Mouse (Mus musculus) ES-Bruce4 (cell line): ENCODE measurements around the gene Pcsk7. TPM values are rescaled to one million over a fixed set of nuclear protein-coding genes. Genes with fewer than 3 reads are reported as not detected.

Experiments
- H3K27ac ChIP-seq: 2 replicates; pipeline ENCODE4 v1.5.1; 2012; ENCODE audit warnings: low read length, inconsistent platforms; ENCODE audit not compliant: insufficient read depth
- H3K27me3 ChIP-seq: 2 replicates; pipeline ENCODE4 v1.6.1; 2012; ENCODE audit warnings: mild to moderate bottlenecking, low read length, inconsistent platforms; ENCODE audit not compliant: control insufficient read depth, poor library complexity, insufficient read depth, severe bottlenecking
- H3K36me3 ChIP-seq: 2 replicates; pipeline ENCODE4 v1.6.1; 2012; ENCODE audit warnings: inconsistent platforms, mild to moderate bottlenecking, low read length, moderate library complexity; ENCODE audit not compliant: control insufficient read depth, poor library complexity, insufficient read depth, severe bottlenecking
- H3K4me1 ChIP-seq: one replicate; pipeline ENCODE4 v1.8.1; 2011; ENCODE audit warnings: low read length; ENCODE audit not compliant: control insufficient read depth, insufficient read depth
- H3K4me3 ChIP-seq: 2 replicates; pipeline ENCODE4 v1.5.1; 2011; ENCODE audit warnings: low read depth, mild to moderate bottlenecking, low read length
- H3K9ac ChIP-seq: 2 replicates; pipeline ENCODE4 v1.6.1; 2012; ENCODE audit warnings: low read depth, mild to moderate bottlenecking, inconsistent platforms; ENCODE audit not compliant: poor library complexity, severe bottlenecking
- H3K9me3 ChIP-seq: replicated peaks from 2 replicates; pipeline ENCODE4 v1.6.1; 2012; ENCODE audit warnings: mild to moderate bottlenecking, low read length, inconsistent platforms; ENCODE audit not compliant: control insufficient read depth, poor library complexity, insufficient read depth, severe bottlenecking
- CTCF ChIP-seq: IDR thresholded peaks from one replicate; pipeline ENCODE4 v1.8.1; 2011; ENCODE audit warnings: low read depth, low read length
- EP300 ChIP-seq: IDR thresholded peaks from 2 replicates; pipeline ENCODE4 v1.6.1; 2011; ENCODE audit warnings: low read depth, low read length; ENCODE audit not compliant: insufficient read depth
- POLR2A ChIP-seq: IDR thresholded peaks from one replicate; pipeline ENCODE4 v1.8.1; 2011; ENCODE audit warnings: low read length; ENCODE audit not compliant: insufficient read depth
- polyA plus RNA-seq: library from polyadenylated mRNA; stranded (reverse); fragments of >200 nt; gene quantifications from 2 replicates; pipeline ENCODE4 v1.2.4, GENCODE M21; 2011; ENCODE audit warnings: low read depth; ENCODE audit not compliant: missing spikeins, insufficient read depth, insufficient read length

Gene Pcsk7
- polyA plus RNA-seq, 1 experiment, result 9.2 TPM

- H3K27ac ChIP-seq, result no peak overlapping the region
- TF ChIP-seq CTCF (no peak), EP300 (no peak), POLR2A (no peak)
- no peaks in the 10 kb centered on the region for H3K36me3 ChIP-seq
- no peaks in the 10 kb centered on the region for H3K9me3 ChIP-seq
- H3K27me3 ChIP-seq, result no peaks in the 10 kb centered on the region
- H3K9ac ChIP-seq, result no peak overlapping the region
- H3K4me1 ChIP-seq, result no peaks in the 10 kb centered on the region
- H3K4me3 ChIP-seq, result no peak overlapping the region
Observed at GRCm38 (mm10) chr9:45939794-45940193, 33.5 kb downstream of the Pcsk7 start.

GRCm38 (mm10) chr9:45941329-45941888 lies 35.1 kb downstream of the Pcsk7 start:
- Histone ChIP-seq H3K27ac (no peak overlapping the region), H3K36me3 (no peaks in the 10 kb centered on the region), H3K9me3 (no peaks in the 10 kb centered on the region), H3K9ac (peak overlapping the region; percentile 33; the same call in 1 of the 2 replicates), H3K4me1 (no peaks in the 10 kb centered on the region), H3K4me3 (peak overlapping the region; percentile 44), H3K27me3 (no peaks in the 10 kb centered on the region)
- no peak for TF ChIP-seq POLR2A
- TF ChIP-seq EP300, result no peak
- peak; percentile 71 for TF ChIP-seq CTCF

- no peaks in the 10 kb centered on the region for H3K36me3 ChIP-seq
- H3K27ac ChIP-seq, result no peak overlapping the region
- no peaks in the 10 kb centered on the region for H3K27me3 ChIP-seq
- no peak overlapping the region for H3K4me3 ChIP-seq
- no peak overlapping the region for H3K9ac ChIP-seq
- H3K4me1 ChIP-seq, result no peaks in the 10 kb centered on the region
- TF ChIP-seq POLR2A (no peak), CTCF (no peak), EP300 (no peak)
- H3K9me3 ChIP-seq, result no peaks in the 10 kb centered on the region
Observed at GRCm38 (mm10) chr9:45942464-45942863, 36.2 kb downstream of the Pcsk7 start.

- Histone ChIP-seq H3K4me3 (no peak overlapping the region), H3K27me3 (no peaks in the 10 kb centered on the region), H3K9me3 (no peaks in the 10 kb centered on the region), H3K9ac (no peak overlapping the region), H3K36me3 (no peaks in the 10 kb centered on the region), H3K4me1 (no peaks in the 10 kb centered on the region), H3K27ac (no peak overlapping the region)
- TF ChIP-seq POLR2A (no peak), CTCF (no peak), EP300 (no peak)
Observed at GRCm38 (mm10) chr9:45942916-45943315, 36.6 kb downstream of the Pcsk7 start.

- no peak overlapping the region for H3K27ac ChIP-seq
- no peak overlapping the region for H3K9ac ChIP-seq
- no peaks in the 10 kb centered on the region for H3K4me1 ChIP-seq
- no peak overlapping the region for H3K4me3 ChIP-seq
- no peaks in the 10 kb centered on the region for H3K9me3 ChIP-seq
- no peak for TF ChIP-seq EP300
- TF ChIP-seq CTCF, result no peak
- no peak for TF ChIP-seq POLR2A
- no peaks in the 10 kb centered on the region for H3K36me3 ChIP-seq
- no peaks in the 10 kb centered on the region for H3K27me3 ChIP-seq
Observed at GRCm38 (mm10) chr9:45943628-45944505, 37.6 kb downstream of the Pcsk7 start.
